Mouse (Mus musculus) neural tube, embryonic 11.5 days (tissue): ENCODE measurements around the gene Zmynd10. TPM values are rescaled to one million over a fixed set of nuclear protein-coding genes. Genes with fewer than 3 reads are reported as not detected.

Experiments
- ATAC-seq: fragments of 200-750 bp; cut with Nextera tagmentation; 2 replicates; pipeline ENCODE4 v1.8.0; 2017; ENCODE audit warnings: moderate number of reproducible peaks, mild to moderate bottlenecking, moderate TSS enrichment, moderate library complexity; ENCODE audit not compliant: insufficient read depth, low FRiP score, low TSS enrichment
- DNase-seq: peaks from one replicate; pipeline ENCODE4 v3.0.0-alpha.2; 2015; ENCODE audit warnings: low spot score
- H3K27ac ChIP-seq: fragments of 300-500 bp; sonication (generic); 2 replicates; pipeline ENCODE4 v1.5.1; 2014; ENCODE audit warnings: low read depth, mild to moderate bottlenecking, low read length
- H3K27me3 ChIP-seq: fragments of 300-500 bp; sonication (generic); 2 replicates; pipeline ENCODE4 v1.6.1; 2014; ENCODE audit warnings: mild to moderate bottlenecking, low read length, mixed read lengths; ENCODE audit not compliant: control insufficient read depth, insufficient read depth
- H3K36me3 ChIP-seq: fragments of 300-500 bp; sonication (generic); 2 replicates; pipeline ENCODE4 v1.6.1; 2014; ENCODE audit warnings: mild to moderate bottlenecking, low read length, moderate library complexity, mixed read lengths; ENCODE audit not compliant: control insufficient read depth, insufficient read depth
- H3K4me1 ChIP-seq: fragments of 300-500 bp; sonication (generic); 2 replicates; pipeline ENCODE4 v1.6.1; 2014; ENCODE audit warnings: low read length, mixed read lengths; ENCODE audit not compliant: control insufficient read depth, insufficient read depth
- H3K4me2 ChIP-seq: fragments of 300-500 bp; sonication (generic); 2 replicates; pipeline ENCODE4 v1.6.1; 2014; ENCODE audit warnings: low read depth, mild to moderate bottlenecking, moderate library complexity
- H3K4me3 ChIP-seq: fragments of 300-500 bp; sonication (generic); 2 replicates; pipeline ENCODE4 v1.5.1; 2014; ENCODE audit warnings: low read depth, low read length
- H3K9ac ChIP-seq: fragments of 300-500 bp; sonication (generic); 2 replicates; pipeline ENCODE4 v1.6.1; 2014; ENCODE audit warnings: mild to moderate bottlenecking, low read length
- H3K9me3 ChIP-seq: fragments of 300-500 bp; sonication (generic); 2 replicates; pipeline ENCODE4 v1.6.1; 2016; ENCODE audit warnings: low read length; ENCODE audit not compliant: control insufficient read depth
- WGBS: fragments of 180-500 bp; shearing (Covaris S2); extraction: QIAGEN DNeasy Blood & Tissue Kit; methylation state at CpG from one replicate; pipeline ENCODE4 v1.1.7; 2014; 5-methylcytosine and 5-hydroxymethylcytosine counted together
- polyA plus RNA-seq: library from polyadenylated mRNA; unstranded; fragments of >200 nt; fragmentation: Nextera tagmentation; extraction: Ambion mirVana; gene quantifications from 2 replicates; pipeline ENCODE4 v1.2.1, GENCODE M21; 2014

Zmynd10 gene
- polyA plus RNA-seq, 1 experiment from 2014 or later, result 0.65 TPM

- no peaks in the 10 kb centered on the region for H3K36me3 ChIP-seq
- no peak for ATAC-seq
- no peak for DNase-seq
- peaks cover 32% of the 10 kb centered on the region for H3K4me1 ChIP-seq
- WGBS, result 22% methylated on average over 23 of the region's 23 CpGs
- H3K9ac ChIP-seq, result 0 out of 2 replicates have a peak overlapping the region, but pooled peaks have one; percentile 1
- no peaks in the 10 kb centered on the region for H3K9me3 ChIP-seq
- H3K27me3 ChIP-seq, result peaks cover 30% of the 10 kb centered on the region
- peak overlapping the region; percentile 70 for H3K4me2 ChIP-seq
- H3K4me3 ChIP-seq, result peak overlapping the region; percentile 40; the same call in 1 of the 2 replicates
- no peak overlapping the region for H3K27ac ChIP-seq
These were observed 3.5 kb downstream of the Zmynd10 start for GRCm38 (mm10) chr9:107550491-107551116.

- H3K4me1 ChIP-seq, result peaks cover 39% of the 10 kb centered on the region
- no peaks in the 10 kb centered on the region for H3K9me3 ChIP-seq
- H3K4me2 ChIP-seq, result peak within 1 kb of the TSS; percentile 70
- H3K36me3 ChIP-seq, result no peaks in the 10 kb centered on the region
- DNase-seq (peak; percentile 67), ATAC-seq (no peak)
- H3K4me3 ChIP-seq, result peak within 1 kb of the TSS; percentile 40
- WGBS, result 1% methylated on average over 53 of the region's 63 CpGs
- H3K9ac ChIP-seq, result peak within 1 kb of the TSS; percentile 52
- H3K27ac ChIP-seq, result peak within 1 kb of the TSS; percentile 15; the same call in 1 of the 2 replicates
- peaks cover 30% of the 10 kb centered on the region for H3K27me3 ChIP-seq
These were observed 4.2 kb downstream of the Zmynd10 start, which contains the start of gene Rassf1 for GRCm38 (mm10) chr9:107551117-107551889. TSS of gene Rassf1 (plus strand) at chr9:107551555.

GRCm38 (mm10) chr9:107551890-107552355 lies 4.8 kb downstream of the Zmynd10 start:
- no peak for DNase-seq

GRCm38 (mm10) chr9:107552690-107553393 lies 5.7 kb downstream of the Zmynd10 start:
- DNase-seq (no peak), ATAC-seq (no peak)
- H3K4me2 ChIP-seq, result no peak overlapping the region; the same call in 1 of the 2 replicates
- peaks cover 31% of the 10 kb centered on the region for H3K4me1 ChIP-seq
- no peak overlapping the region for H3K4me3 ChIP-seq
- H3K9me3 ChIP-seq, result no peaks in the 10 kb centered on the region
- H3K9ac ChIP-seq, result no peak overlapping the region
- peaks cover 5% of the 10 kb centered on the region for H3K36me3 ChIP-seq
- H3K27ac ChIP-seq, result no peak overlapping the region
- 77% methylated on average over 5 of the region's 5 CpGs for WGBS
- peaks cover 30% of the 10 kb centered on the region for H3K27me3 ChIP-seq

More at GRCm38 (mm10) chr9:107551890-107552355, 4.8 kb downstream of the Zmynd10 start:
- H3K4me1 ChIP-seq, result peaks cover 37% of the 10 kb centered on the region
- no peak for ATAC-seq
- H3K27ac ChIP-seq, result peak overlapping the region; percentile 15; the same call in 1 of the 2 replicates
- H3K36me3 ChIP-seq, result no peaks in the 10 kb centered on the region
- H3K27me3 ChIP-seq, result peaks cover 30% of the 10 kb centered on the region
- no peaks in the 10 kb centered on the region for H3K9me3 ChIP-seq
- peak overlapping the region; percentile 70 for H3K4me2 ChIP-seq
- H3K4me3 ChIP-seq, result peak overlapping the region; percentile 40
- 10% methylated on average over 8 of the region's 8 CpGs for WGBS
- H3K9ac ChIP-seq, result peak overlapping the region; percentile 52

- DNase-seq (no peak), ATAC-seq (peak; percentile 69)
- H3K27ac ChIP-seq, result peak overlapping the region; percentile 77
- H3K4me3 ChIP-seq, result peak overlapping the region; percentile 80
- H3K27me3 ChIP-seq, result peaks cover 30% of the 10 kb centered on the region
- H3K9me3 ChIP-seq, result no peaks in the 10 kb centered on the region
- 4% methylated on average over 36 of the region's 37 CpGs for WGBS
- peak overlapping the region; percentile 92 for H3K4me2 ChIP-seq
- H3K36me3 ChIP-seq, result peaks cover 9% of the 10 kb centered on the region
- H3K9ac ChIP-seq, result peak overlapping the region; percentile 62
- H3K4me1 ChIP-seq, result peaks cover 31% of the 10 kb centered on the region
These were observed 6.6 kb downstream of the Zmynd10 start for GRCm38 (mm10) chr9:107553541-107554318.

GRCm38 (mm10) chr9:107554319-107554825 lies 7.3 kb downstream of the Zmynd10 start:
- H3K36me3 ChIP-seq, result peaks cover 13% of the 10 kb centered on the region
- peak overlapping the region; percentile 92 for H3K4me2 ChIP-seq
- H3K27ac ChIP-seq, result peak overlapping the region; percentile 88
- peak; percentile 100 for DNase-seq
- peaks cover 30% of the 10 kb centered on the region for H3K27me3 ChIP-seq
- H3K4me3 ChIP-seq, result peak overlapping the region; percentile 80
- whole genome bisulfite sequencing, result under 1% methylated on average over 53 of the region's 53 CpGs
- no peaks in the 10 kb centered on the region for H3K9me3 ChIP-seq
- peak; percentile 89 for ATAC-seq
- peak overlapping the region; percentile 82 for H3K9ac ChIP-seq
- H3K4me1 ChIP-seq, result peaks cover 31% of the 10 kb centered on the region

- H3K4me1 ChIP-seq, result peaks cover 31% of the 10 kb centered on the region
These were observed 7.9 kb downstream of the Zmynd10 start for GRCm38 (mm10) chr9:107555031-107555457.

More at GRCm38 (mm10) chr9:107555031-107555457, 7.9 kb downstream of the Zmynd10 start:
- H3K9ac ChIP-seq, result peak overlapping the region; percentile 82
- peak; percentile 50 for DNase-seq
- H3K36me3 ChIP-seq, result peaks cover 15% of the 10 kb centered on the region
- H3K4me2 ChIP-seq, result peak overlapping the region; percentile 92
- WGBS, result under 1% methylated on average over 23 of the region's 23 CpGs
- peak; percentile 35; the same call in 1 of the 2 replicates for ATAC-seq
- no peaks in the 10 kb centered on the region for H3K9me3 ChIP-seq
- peaks cover 26% of the 10 kb centered on the region for H3K27me3 ChIP-seq
- H3K27ac ChIP-seq, result peak overlapping the region; percentile 88
- H3K4me3 ChIP-seq, result peak overlapping the region; percentile 80
